Mouse (Mus musculus) limb, embryonic 10.5 days (tissue): ENCODE data around the gene Azin2. TPM values are rescaled to one million over a fixed set of nuclear protein-coding genes. Genes with fewer than 3 reads are reported as not detected.
A peak's percentile ranks its signal among the peaks of the same experiment; 100 is the strongest.

Experiments used
- DNase-seq: peaks from one replicate; pipeline ENCODE4 v3.0.0-alpha.2; 2017; ENCODE audit warnings: low spot score
- H3K27ac ChIP-seq: fragments of 300-500 bp; sonication (generic); 2 replicates; pipeline ENCODE4 v1.5.1; 2016; ENCODE audit warnings: mild to moderate bottlenecking
- H3K27me3 ChIP-seq: fragments of 300-500 bp; sonication (generic); 2 replicates; pipeline ENCODE4 v1.6.1; 2016; ENCODE audit warnings: low read depth, mild to moderate bottlenecking; ENCODE audit not compliant: poor library complexity, severe bottlenecking
- H3K36me3 ChIP-seq: fragments of 300-500 bp; sonication (generic); 2 replicates; pipeline ENCODE4 v1.6.1; 2016; ENCODE audit warnings: mild to moderate bottlenecking, moderate library complexity
- H3K4me1 ChIP-seq: fragments of 300-500 bp; sonication (generic); 2 replicates; pipeline ENCODE4 v1.6.1; 2016
- H3K4me3 ChIP-seq: fragments of 300-500 bp; sonication (generic); 2 replicates; pipeline ENCODE4 v1.5.1; 2016; ENCODE audit warnings: mild to moderate bottlenecking, moderate library complexity
- H3K9me3 ChIP-seq: fragments of 300-500 bp; sonication (generic); replicated peaks from 2 replicates; pipeline ENCODE4 v1.6.1; 2016; ENCODE audit warnings: mild to moderate bottlenecking
- WGBS: fragments of 180-500 bp; shearing (Covaris S2); methylation state at CpG from one replicate; pipeline ENCODE4 v1.1.7; 2016; 5-methylcytosine and 5-hydroxymethylcytosine counted together
- polyA plus RNA-seq: library from polyadenylated mRNA; unstranded; fragments of >200 nt; fragmentation: Nextera tagmentation; extraction: Ambion mirVana; gene quantifications from 2 replicates; pipeline ENCODE4 v1.2.1, GENCODE M21; 2016

Gene Azin2
- polyA plus RNA-seq, 1 experiment from 2014 or later, result 15.4 TPM

DNA sequence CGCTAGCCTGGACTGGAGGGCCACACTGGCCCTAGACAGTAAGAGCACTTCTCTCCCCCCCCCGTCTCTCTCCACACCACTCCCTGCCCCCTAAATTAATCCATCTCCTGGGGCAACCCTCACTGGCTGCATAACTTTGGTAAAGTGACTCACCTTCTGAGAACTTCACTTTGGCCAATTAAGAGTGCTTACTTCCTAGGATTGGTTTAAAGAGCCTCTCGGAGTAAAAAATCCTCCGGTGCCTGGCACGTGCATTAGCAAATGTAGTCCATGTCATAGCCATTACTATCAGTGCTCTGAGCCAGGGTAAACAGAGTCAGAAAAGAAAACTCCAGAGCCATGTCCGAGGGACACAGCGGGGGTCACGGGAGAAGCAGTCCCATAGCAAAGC lies 8.2 kb upstream of the Azin2 start:
- H3K27ac ChIP-seq, result no peak overlapping the region
- 78% methylated on average over 7 of the region's 8 CpGs for WGBS
- no peaks in the 10 kb centered on the region for H3K27me3 ChIP-seq
- no peak for DNase-seq
- H3K36me3 ChIP-seq, result no peaks in the 10 kb centered on the region
- no peaks in the 10 kb centered on the region for H3K4me1 ChIP-seq
- H3K9me3 ChIP-seq, result no peaks in the 10 kb centered on the region
- H3K4me3 ChIP-seq, result no peak overlapping the region

DNA sequence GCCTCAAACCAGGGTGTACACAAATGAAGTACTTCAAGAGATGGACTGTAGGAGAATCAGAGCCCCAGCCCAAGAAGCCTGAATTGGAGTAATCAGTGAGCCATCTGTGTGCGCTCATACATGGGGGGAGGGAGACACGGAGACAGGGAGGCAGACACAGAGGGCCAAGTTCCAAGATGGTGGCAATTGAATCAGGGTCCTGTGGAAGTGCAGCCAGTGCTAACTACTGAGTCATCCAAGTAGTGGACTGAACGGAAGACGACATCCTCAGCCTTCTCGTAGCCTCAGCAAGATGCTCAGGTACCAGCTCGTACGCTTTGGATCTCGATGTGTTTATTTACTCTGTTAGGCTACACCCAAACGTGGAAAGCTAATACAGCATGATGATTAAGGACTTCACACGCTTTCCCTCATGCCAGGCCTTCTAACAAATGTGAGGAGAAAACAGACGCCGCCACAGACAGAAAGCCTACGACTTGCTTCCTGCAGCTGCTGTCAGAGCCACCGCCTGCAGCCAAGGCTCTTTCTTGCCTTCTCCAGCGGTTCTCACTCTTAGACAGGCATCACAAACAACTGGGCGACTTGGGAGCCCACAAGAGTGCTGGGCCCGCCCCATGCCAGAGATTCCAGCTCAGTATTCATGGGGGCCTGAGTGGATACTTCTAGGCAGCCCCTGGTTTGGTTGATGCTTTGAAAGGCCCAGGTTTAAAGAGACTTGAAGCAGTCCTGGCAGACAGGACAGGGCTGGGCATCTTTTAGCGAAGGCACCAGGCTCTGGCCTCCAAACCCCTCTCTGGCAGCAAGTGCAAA lies 7.6 kb upstream of the Azin2 start:
- H3K9me3 ChIP-seq, result no peaks in the 10 kb centered on the region
- H3K27ac ChIP-seq, result no peak overlapping the region
- H3K4me3 ChIP-seq, result no peak overlapping the region
- H3K27me3 ChIP-seq, result no peaks in the 10 kb centered on the region; the same call in 1 of the 2 replicates
- 63% methylated on average over 18 of the region's 18 CpGs for whole genome bisulfite sequencing
- no peak for DNase-seq
- H3K4me1 ChIP-seq, result no peaks in the 10 kb centered on the region
- no peaks in the 10 kb centered on the region for H3K36me3 ChIP-seq

DNA sequence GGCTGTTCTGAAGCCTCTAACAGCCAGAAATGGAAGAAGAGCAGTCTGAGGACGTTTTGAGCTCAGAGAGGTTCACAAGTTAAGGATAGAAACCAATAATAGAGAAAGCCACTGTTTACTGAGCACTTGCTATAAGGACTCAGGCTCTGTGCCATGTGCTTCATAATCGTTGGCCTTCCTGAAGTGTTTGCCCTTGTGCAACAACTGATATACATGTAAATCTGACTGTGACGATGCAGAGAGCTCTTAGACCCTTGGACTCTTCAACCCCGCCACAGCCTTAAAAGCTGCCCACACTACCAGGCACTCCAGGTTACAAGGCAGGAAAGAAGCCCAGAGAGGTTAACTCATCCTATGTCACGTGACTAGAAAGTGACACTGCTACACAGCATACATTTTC lies 6.8 kb upstream of the Azin2 start:
- 80% methylated on average over 5 of the region's 5 CpGs for WGBS
- DNase-seq, result no peak
- Histone ChIP-seq H3K27me3 (peaks cover 5% of the 10 kb centered on the region; the same call in 1 of the 2 replicates), H3K36me3 (no peaks in the 10 kb centered on the region), H3K4me1 (no peaks in the 10 kb centered on the region), H3K9me3 (no peaks in the 10 kb centered on the region), H3K4me3 (no peak overlapping the region), H3K27ac (no peak overlapping the region)

DNA sequence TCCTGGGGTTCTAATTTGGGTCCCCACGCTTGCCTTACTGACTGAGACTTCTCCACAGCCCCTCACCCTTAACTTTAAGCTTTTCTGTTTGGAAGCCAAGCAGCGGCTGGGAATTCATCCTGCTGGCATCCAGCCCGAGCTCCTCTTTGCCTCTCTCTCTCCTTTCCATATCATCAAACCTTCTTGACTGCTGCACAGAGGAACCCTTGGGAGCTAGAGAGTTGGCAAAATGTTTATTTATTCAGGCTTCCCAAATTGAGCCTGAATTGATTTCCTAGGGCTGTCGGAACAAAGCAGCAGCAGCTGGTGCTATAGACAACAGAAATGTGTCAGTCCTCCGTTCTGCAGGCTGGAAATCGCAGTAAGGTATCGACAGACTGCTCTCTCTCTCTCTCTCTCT lies 4.5 kb upstream of the Azin2 start:
- 0 out of 2 replicates have a peak, but pooled peaks cover 2% of the 10 kb centered on the region for H3K36me3 ChIP-seq
- no peak for DNase-seq
- peaks cover 9% of the 10 kb centered on the region; the same call in 1 of the 2 replicates for H3K27me3 ChIP-seq
- 59% methylated on average over 7 of the region's 7 CpGs for WGBS
- H3K27ac ChIP-seq, result no peak overlapping the region
- no peak overlapping the region for H3K4me3 ChIP-seq
- H3K4me1 ChIP-seq, result peaks cover 12% of the 10 kb centered on the region
- H3K9me3 ChIP-seq, result no peaks in the 10 kb centered on the region

DNA sequence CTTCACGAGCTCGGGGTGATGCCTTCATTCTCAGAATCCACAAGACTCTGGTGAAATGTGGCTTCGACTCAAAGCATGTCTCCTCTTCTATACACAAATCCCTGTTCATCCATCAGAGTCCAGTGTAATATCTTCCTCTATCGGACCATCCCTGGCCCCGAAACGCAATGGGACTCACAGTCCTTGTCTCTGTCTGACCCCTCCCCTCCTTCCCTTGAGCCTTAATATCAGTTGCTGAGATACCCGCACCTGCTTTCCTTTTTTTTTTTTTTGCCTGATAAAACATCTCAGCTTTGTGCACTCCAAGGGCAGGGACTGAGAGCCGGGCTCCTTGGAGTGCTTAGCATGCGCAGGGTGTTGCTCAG lies 666 bp upstream of the Azin2 start:
- Histone ChIP-seq H3K27me3 (peaks cover 32% of the 10 kb centered on the region), H3K36me3 (0 out of 2 replicates have a peak, but pooled peaks cover 2% of the 10 kb centered on the region), H3K4me3 (peak overlapping the region; percentile 74), H3K4me1 (peaks cover 29% of the 10 kb centered on the region), H3K9me3 (no peaks in the 10 kb centered on the region), H3K27ac (peak overlapping the region; percentile 91; the same call in 1 of the 2 replicates)
- WGBS, result 11% methylated on average over 9 of the region's 9 CpGs
- DNase-seq, result no peak

DNA sequence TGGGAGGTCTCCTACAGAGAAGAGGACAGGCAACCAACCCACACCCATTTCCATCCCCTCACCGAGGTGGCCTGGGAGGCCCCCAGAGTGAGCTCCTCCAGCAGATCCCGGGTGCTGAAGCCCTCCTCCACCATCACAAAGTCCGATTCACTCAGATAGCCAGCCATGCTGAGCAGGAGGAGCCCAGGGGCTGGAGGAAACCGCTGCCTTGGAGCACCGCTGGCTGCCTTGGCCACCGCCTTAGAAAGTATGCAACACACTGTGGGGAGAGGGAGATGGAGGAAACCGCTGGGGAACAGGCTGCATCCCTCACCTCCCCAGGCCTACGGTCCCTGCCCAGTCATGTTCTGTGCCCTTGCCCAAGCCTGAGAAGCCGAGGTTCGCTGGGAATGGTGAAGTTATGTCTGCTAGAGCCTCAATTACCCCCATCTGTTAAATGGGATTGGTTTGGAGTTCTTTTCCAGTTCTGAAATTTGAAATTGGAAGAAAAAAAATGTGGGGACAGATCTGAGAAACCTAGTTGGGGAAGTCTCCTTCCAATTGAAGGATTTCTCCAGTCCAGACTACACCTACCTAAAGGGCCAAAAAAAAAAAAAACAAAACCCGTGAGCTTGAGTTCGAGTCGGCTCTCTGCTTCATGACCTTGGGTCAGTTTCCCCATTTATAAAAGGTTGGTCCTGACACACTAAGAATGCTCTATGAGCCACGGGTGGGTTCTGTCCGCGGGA lies 777 bp downstream of the Azin2 start:
- H3K9me3 ChIP-seq, result no peaks in the 10 kb centered on the region
- H3K4me3 ChIP-seq, result peak overlapping the region; percentile 74
- peaks cover 32% of the 10 kb centered on the region for H3K27me3 ChIP-seq
- 4% methylated on average over 16 of the region's 16 CpGs for WGBS
- DNase-seq, result peak; percentile 46
- H3K27ac ChIP-seq, result peak overlapping the region; percentile 91
- H3K36me3 ChIP-seq, result 0 out of 2 replicates have a peak, but pooled peaks cover 2% of the 10 kb centered on the region
- H3K4me1 ChIP-seq, result peaks cover 36% of the 10 kb centered on the region

DNA sequence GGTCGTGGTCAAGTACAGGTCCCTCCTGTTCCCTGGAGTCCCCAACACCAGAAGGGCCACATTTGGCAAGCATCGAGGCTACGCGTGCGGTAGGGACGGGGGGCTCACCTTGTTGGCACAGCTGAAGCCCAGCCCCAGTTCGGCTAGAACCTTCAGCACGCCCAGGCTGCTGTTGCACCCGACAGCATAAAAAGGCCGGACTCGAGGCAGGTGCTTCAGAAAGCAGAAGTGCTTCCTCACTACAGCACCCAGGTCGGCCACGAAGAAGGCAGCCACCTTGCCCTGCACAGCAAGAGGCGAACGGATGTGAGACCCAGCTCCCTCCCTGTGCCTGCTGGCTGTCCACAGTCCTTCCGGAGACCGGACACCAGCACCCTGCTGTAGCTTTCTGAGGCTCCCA lies 2.6 kb downstream of the Azin2 start:
- Histone ChIP-seq H3K27ac (no peak overlapping the region), H3K4me1 (peaks cover 36% of the 10 kb centered on the region), H3K4me3 (no peak overlapping the region), H3K36me3 (0 out of 2 replicates have a peak, but pooled peaks cover 2% of the 10 kb centered on the region), H3K9me3 (no peaks in the 10 kb centered on the region), H3K27me3 (peaks cover 32% of the 10 kb centered on the region)
- DNase-seq, result no peak
- WGBS, result 91% methylated on average over 17 of the region's 17 CpGs

DNA sequence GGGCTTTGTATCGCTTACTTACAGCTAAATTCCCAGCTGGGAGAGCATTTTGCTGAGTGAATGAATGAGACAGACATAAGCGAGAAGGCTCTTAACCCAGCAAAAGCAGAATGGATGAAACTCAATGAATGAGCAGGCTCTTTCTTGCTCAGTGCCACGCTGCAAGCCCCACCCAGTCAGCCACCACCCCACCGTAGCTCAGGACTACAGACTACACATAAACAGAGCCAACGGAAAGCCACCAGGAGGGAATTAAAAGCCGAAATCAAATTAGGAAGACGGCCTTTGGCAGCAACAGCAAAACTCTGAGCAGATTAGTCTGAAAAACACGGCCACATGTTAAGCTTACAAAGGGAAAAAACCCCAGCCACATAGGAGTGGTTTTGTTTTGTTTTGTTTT lies 3.4 kb downstream of the Azin2 start:
- H3K27ac ChIP-seq, result no peak overlapping the region
- DNase-seq, result no peak
- H3K27me3 ChIP-seq, result peaks cover 25% of the 10 kb centered on the region
- no peak overlapping the region for H3K4me3 ChIP-seq
- H3K36me3 ChIP-seq, result 0 out of 2 replicates have a peak, but pooled peaks cover 2% of the 10 kb centered on the region
- H3K9me3 ChIP-seq, result no peaks in the 10 kb centered on the region
- 74% methylated on average over 8 of the region's 8 CpGs for WGBS
- peaks cover 36% of the 10 kb centered on the region for H3K4me1 ChIP-seq

DNA sequence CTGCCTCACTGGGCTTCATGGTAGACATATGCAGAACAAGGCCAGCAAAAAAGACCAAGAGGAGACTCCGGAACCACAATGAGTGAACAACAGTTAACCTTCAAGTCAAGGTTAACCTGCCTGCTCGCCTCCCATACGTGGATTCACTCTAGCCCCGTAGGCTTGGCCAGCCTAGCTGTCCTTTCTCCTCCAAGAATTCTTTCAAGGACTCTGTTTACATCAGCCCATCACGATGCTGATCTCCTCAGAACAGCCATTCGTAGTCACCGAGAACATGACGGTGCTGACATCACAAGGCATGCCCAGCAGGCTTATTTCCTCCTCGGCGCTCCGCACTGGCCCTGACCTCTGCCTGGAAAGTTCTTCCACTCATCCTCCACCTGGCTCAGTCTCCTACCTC lies 4.1 kb downstream of the Azin2 start:
- H3K27ac ChIP-seq, result peak overlapping the region; percentile 30; the same call in 1 of the 2 replicates
- H3K4me1 ChIP-seq, result peaks cover 35% of the 10 kb centered on the region
- no peak for DNase-seq
- H3K9me3 ChIP-seq, result no peaks in the 10 kb centered on the region
- peaks cover 23% of the 10 kb centered on the region for H3K27me3 ChIP-seq
- 88% methylated on average over 11 of the region's 11 CpGs for WGBS
- no peak overlapping the region for H3K4me3 ChIP-seq
- 0 out of 2 replicates have a peak, but pooled peaks cover 2% of the 10 kb centered on the region for H3K36me3 ChIP-seq

DNA sequence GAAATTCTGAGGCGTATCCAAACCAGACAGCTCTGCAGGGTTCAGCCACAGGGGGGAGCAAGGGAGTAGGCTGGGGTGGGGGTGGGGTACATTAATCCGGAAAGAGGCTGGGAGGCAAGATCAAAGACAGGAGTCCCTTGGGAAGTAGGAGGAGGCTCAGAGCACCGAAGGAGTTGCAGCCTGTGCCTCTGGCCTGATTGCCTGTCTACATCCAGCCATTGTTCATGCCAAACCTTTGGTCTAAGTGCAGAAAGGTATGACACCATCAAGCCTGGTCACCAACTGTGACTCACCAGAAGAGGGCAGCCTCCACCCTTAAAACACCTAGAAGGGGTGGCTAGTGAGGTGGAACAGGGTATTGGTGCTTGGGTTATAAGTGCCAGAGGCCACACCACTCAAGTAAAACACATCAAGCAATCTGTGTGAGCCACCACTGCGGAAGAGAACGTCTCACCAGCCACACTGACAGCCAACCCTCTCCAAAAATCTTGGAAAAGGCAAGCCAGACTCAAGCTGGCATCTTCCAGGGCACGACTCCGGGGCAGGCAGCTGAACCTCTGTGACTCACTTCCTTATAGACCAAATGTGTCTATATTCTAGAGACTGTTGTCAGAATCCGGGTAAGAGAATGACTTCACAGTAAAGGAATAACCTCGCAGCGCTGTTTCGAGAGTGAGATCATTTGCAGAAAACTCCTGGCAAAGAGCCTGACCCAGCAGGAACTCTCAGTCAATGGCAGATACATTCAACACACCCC lies 4.9 kb downstream of the Azin2 start:
- peak; percentile 72 for DNase-seq
- Histone ChIP-seq H3K4me1 (peaks cover 29% of the 10 kb centered on the region), H3K27me3 (peaks cover 23% of the 10 kb centered on the region), H3K9me3 (no peaks in the 10 kb centered on the region), H3K36me3 (0 out of 2 replicates have a peak, but pooled peaks cover 2% of the 10 kb centered on the region), H3K27ac (no peak overlapping the region), H3K4me3 (no peak overlapping the region)
- whole genome bisulfite sequencing, result 52% methylated on average over 11 of the region's 11 CpGs

DNA sequence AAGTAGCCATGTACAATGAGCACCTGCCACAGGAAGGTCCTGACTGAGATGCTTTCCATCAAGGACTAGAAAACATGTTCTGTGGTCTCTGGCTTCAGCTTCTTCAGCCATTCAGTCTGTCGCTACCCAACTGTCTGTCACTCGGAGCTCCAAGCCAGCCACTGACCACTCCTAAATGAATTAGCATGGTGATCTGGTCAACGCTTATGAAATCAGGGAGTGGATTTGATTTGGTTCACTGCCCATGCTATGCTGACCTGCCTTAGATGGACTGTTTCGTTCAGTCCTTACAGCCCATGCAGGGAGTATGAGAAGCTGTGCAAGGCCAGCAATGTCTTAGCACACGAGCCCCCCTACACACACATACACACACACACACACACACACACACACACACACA lies 8.4 kb downstream of the Azin2 start:
- Histone ChIP-seq H3K27me3 (no peaks in the 10 kb centered on the region), H3K9me3 (no peaks in the 10 kb centered on the region)
- DNase-seq, result no peak

DNA sequence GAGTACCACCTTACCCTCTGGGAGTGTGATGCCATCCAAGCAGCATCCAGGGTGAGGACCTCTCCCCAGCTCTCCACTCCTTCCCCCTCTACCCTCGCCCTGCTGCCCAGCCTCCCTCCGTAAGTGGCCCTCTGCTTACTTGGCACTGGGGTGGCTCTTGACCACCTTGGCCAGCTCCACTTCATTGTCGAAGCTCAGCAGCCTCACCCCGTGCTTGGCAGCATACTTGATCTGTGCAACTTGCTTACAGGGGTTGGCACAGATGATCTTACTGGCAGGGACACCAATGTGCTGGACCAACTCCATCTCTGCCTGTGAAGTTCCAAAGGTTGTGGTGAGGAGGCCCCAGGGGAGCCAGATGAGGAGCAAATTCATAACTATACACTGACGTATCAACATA lies 11.8 kb downstream of the Azin2 start:
- H3K4me1 ChIP-seq, result peaks cover 8% of the 10 kb centered on the region
- H3K27ac ChIP-seq, result no peak overlapping the region
- no peaks in the 10 kb centered on the region for H3K9me3 ChIP-seq
- DNase-seq, result no peak
- H3K4me3 ChIP-seq, result no peak overlapping the region
- H3K27me3 ChIP-seq, result no peaks in the 10 kb centered on the region
- H3K36me3 ChIP-seq, result no peaks in the 10 kb centered on the region
- WGBS, result 91% methylated on average over 5 of the region's 5 CpGs

More for the DNA sequence above, 8.4 kb downstream of the Azin2 start:
- H3K4me1 ChIP-seq, result peaks cover 11% of the 10 kb centered on the region
- 90% methylated on average over 5 of the region's 5 CpGs for WGBS
- no peak overlapping the region for H3K27ac ChIP-seq
- H3K4me3 ChIP-seq, result no peak overlapping the region
- no peaks in the 10 kb centered on the region for H3K36me3 ChIP-seq
